Mouse (Mus musculus): ENCODE measurements around the gene Prr29.
A peak's percentile ranks its signal among the peaks of the same experiment; 100 is the strongest.
"Not testable (repeated sequence)": the region's sequence is repeated elsewhere in the genome, so short reads cannot be mapped to it uniquely, and the experiment has no call there.

Gene Prr29

GRCm38 (mm10) chr11:106365366-106365765 is at the start of gene Prr29:
TSS of gene Prr29 (plus strand) at chr11:106365472.
- no peak for DNase-seq (ENCODE audit: low spot score)

DNA sequence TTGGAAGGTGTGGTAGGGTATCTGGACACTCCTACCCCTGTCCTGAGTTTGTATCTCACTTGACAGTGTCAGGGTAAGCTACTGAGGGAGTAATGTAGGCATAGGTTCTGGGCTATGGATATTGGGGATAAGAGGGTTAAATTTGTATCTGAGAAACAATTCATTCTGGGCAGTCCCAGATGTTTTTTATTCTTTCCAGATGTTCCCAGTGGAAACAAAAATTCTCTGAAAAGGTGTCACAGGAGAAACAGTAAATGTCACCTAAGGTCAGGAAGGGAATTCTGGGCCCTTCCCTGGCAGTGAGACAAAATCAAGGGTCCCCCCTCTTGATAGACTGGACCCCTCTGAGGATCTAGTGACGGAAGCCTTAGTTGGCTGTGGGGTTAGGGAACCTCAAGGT is 48.9 kb upstream of the Prr29 start:
- DNase-seq (ENCODE audit: low spot score), result no peak

- no peak for DNase-seq (ENCODE audit: low spot score)
These were observed 47.5 kb upstream of the Prr29 start for GRCm38 (mm10) chr11:106317801-106318200.

DNA sequence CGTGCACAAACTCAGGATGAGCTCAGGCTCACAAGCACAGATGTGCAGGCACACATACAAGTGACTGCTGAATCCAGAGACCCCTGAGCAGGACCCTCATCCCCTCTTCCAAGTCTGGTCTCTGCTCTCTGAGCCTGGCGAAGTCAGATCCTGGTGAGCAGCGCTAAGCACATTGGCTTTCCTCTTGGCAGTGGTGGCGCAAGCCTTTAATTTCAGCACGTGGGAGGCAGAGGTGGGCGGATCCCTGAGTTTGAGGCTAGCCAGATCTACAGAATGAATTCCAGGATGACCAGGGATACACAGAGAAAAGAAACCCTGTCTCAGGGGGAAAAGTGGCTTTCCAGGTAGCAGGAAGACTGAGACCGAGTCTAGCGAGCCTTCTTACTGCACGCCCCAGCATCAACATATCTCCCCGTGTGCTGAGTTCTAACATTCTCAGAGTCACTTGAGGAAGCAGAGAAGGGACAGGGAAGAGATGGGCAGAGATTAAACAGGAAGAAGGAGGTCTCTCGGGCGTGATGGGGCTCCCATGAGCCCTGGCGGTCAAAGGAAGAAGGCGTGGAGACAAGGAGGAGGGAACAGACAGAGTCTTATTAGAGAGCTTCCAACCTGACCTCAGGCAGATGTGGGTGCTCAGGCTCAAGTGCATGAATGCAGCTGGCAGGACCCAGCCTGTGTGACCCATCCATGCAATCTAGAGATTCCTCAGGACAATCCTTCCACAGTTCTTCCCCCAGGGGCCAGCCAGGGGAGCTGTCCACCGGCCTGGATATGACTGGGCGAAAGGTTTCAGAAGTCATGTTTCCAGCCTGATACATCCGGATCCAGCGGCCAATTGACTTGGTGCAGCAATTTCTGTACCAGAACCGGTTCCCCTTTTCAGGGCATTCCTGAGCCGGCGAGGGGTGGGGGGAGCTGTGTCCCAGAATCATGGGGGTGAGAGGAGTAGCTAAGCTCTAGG is 46.6 kb upstream of the Prr29 start:
- no peak for DNase-seq (ENCODE audit: low spot score)

DNA sequence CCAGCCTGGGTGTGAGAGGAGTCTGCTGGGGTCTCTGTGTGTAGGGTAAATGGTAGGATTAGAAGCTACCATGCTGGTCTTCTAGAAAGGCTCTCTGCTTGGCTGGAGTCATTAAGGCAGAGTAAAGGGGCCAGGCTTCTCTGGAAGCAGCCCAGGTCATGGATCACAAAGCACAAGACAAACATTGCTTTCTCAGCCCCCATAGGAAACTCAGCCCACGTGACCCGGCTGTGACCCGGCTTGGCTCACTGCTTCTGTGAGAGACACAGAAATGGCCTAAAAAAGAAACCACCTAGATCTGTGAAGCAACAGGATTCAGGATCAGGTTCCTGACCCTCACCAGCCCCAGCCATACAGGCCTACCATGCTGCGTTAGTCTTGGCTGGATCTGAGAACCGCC is 40.4 kb upstream of the Prr29 start:
- DNase-seq (ENCODE audit: low spot score), result peak; percentile 54

DNA sequence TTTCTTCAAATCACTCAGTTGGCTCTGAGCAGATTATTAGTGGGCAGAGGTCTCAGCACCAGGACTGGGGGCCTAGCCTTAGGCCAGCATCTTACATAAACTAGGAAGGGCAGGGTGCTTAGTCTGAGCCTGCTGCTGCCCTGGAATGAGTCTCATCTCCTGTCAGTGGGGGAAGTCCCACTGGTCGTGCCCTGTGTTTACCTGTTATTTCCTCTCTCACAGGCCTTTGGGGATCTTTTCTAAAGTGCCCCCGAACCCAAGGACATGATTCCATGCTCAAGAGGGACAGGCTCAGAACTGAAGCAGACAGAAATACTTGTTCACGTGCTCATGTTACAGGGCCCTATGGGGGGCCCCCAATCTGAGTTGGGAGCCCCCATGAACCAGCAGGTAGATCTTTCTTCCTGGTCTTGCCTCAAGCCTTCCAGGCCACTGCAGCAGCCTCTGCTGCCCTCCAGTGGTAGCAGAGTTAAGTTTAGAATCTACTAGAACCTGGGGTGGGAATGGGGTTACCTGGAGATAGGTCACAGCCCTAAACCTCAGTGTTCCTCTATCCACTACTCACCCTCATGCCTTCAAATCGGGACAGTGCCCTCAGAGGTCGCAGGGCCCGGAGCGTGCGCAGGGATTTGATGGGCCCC is 39.6 kb upstream of the Prr29 start:
- peak; percentile 58 for DNase-seq (ENCODE audit: low spot score)

- DNase-seq (ENCODE audit: low spot score), result no peak
These were observed 38.8 kb upstream of the Prr29 start for GRCm38 (mm10) chr11:106326475-106326874.

- DNase-seq (ENCODE audit: low spot score), result no peak
These were observed 36.8 kb upstream of the Prr29 start for GRCm38 (mm10) chr11:106328521-106328920.

DNA sequence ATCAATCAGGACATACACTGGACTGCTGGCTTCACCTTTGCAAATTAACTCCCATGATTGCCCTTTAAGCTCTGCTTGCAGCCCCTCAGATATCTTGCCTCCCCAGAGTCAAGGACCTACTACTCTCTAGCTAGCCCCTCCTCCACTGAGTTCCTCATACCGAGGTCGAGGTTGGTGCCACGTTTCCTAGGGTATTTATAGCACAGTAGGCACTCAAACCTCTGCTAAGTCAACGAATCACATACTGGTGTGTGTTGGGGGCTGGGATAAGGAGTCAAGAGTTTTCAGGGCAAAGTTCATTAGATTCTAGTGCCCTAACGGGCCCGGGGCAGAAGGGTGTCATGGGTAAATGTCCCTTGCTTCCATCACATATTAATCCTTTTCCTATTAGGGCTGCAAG is 36.1 kb upstream of the Prr29 start:
- DNase-seq (ENCODE audit: low spot score), result no peak

GRCm38 (mm10) chr11:106329682-106330081 is 35.6 kb upstream of the Prr29 start:
- peak; percentile 46 for DNase-seq (ENCODE audit: low spot score)

DNA sequence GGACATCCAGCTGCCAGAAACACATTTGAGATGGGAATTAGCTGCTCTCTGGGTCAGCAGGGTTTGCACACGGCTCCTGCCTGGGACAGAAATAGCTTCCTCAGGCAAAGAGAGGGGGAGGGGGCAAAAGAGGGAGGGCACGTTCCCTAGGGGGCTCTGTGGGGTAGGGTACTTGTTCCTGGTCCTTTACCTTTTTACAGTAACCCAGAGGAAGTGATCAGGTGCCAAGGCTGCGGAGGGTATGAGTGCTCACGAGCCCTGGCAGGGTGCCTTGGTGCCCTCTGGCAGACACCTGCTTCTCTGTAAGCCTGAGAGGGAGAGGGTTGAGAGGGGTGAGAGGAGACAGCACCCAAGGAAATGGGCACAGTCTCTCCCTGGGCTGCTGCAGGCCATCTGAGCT is 32.8 kb upstream of the Prr29 start:
- DNase-seq (ENCODE audit: low spot score), result no peak

DNA sequence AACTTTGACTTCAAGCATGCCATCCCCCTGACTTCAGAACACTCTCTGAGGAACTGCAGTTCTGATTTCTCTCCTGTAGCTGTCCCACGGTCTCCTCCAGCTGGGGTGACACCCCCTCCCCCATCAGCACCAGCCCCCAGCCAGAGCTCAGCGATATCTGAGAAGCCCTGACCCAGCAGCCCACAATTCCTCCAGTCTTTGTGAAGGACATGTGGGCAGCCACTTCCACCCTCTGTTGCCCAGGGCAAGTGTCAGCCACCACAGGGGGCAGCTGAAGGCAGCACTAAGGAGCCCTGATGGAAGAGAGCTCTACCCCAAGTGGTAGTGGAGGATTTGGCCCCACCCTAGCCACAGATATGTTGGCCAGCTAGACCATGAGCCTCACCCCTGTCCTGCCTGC is 31.2 kb upstream of the Prr29 start:
- no peak for DNase-seq (ENCODE audit: low spot score)

GRCm38 (mm10) chr11:106338029-106338428 is 27.2 kb upstream of the Prr29 start:
- no peak for DNase-seq (ENCODE audit: low spot score)

DNA sequence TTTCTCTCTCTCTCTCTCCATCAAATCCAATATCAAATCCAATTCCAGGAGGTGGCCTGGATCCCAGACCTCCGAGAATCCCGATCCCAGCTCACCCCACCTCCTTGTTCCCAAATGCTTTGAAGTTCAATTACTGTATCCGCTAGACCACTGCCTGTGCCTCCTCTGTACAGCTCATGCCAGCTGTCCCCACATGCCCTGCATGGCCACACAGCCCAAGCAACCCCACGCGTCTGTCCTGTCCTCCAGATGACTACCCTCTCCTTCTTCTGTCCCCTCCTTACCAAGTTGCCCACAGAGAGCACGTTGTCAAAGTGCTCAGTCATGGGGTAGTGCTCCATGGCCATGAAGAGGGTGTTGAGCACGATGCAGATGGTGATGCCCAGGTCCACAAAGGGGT is 26.4 kb upstream of the Prr29 start:
- no peak for DNase-seq (ENCODE audit: low spot score)

GRCm38 (mm10) chr11:106339323-106339722 is 25.9 kb upstream of the Prr29 start:
- DNase-seq (ENCODE audit: low spot score), result not testable (repeated sequence)

DNA sequence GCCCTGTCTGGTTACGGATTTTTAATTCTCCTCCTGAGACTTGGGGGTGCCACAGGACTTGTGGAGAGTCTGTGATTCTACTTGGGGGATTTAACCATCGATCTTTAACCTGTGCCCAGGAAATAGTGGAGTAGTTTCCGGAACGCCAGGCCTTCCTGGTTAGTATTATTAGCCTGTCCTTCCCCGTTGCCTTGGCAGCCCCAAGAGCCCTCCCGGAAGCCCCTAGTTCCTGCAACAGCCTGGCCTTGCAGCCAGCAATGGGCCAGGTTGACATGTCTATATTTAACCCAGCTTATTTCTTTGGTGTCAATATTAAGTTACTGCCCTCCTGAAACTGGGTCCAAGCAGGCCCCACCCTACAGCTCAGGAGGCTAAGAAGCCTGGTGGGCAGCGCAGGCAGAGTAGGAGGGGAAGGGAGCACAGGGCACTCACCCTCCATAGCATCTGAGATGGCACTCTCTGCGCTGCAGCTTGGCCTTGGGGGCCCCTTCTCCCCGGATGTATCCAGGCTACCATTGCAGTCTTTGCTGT is 24.2 kb upstream of the Prr29 start:
- no peak for DNase-seq (ENCODE audit: low spot score)

DNA sequence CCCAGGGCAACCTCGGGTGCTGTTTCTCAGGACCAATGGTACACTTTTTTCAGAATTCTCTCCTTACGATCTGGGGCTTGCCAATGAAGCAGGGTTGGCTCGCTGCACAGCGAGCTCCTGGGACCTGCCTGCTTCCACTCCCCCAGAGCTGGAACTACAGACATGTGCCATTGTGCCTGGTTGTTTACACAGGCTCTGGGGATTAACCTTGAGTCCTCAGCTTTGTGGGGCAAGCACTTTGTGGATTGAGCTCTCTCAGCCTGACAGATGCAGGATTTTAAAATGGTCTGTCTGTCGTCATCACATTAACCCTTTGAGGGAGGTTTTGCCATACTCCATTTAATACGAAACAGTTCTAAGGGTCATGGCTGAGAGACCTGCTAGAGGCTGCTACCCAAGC is 20.4 kb upstream of the Prr29 start:
- no peak for DNase-seq (ENCODE audit: low spot score)

- DNase-seq (ENCODE audit: low spot score), result no peak
These were observed 15.5 kb upstream of the Prr29 start for GRCm38 (mm10) chr11:106349772-106350171.

GRCm38 (mm10) chr11:106350853-106351252 is 14.4 kb upstream of the Prr29 start:
- DNase-seq (ENCODE audit: low spot score), result no peak

DNA sequence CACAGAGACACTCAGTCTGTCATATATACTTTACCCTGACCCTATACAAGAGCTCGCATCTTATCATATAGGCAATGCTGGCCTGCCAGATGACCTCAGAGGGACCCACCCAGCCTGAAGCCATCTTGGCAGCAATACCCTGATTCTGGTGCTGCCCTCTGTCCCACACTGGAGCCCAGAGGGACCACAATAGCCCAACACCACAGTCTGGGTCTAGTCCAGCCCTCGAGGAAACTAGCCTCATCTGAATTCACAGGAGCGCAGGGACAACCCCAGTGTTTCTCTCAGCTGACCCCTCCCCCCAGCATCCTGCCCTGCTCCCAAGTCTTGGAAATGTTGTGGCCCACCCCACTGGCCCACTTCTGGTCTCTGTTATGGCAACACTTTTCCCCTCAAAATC is 14.0 kb upstream of the Prr29 start:
- no peak for DNase-seq (ENCODE audit: low spot score)

GRCm38 (mm10) chr11:106351941-106352340 is 13.3 kb upstream of the Prr29 start:
- no peak for DNase-seq (ENCODE audit: low spot score)

DNA sequence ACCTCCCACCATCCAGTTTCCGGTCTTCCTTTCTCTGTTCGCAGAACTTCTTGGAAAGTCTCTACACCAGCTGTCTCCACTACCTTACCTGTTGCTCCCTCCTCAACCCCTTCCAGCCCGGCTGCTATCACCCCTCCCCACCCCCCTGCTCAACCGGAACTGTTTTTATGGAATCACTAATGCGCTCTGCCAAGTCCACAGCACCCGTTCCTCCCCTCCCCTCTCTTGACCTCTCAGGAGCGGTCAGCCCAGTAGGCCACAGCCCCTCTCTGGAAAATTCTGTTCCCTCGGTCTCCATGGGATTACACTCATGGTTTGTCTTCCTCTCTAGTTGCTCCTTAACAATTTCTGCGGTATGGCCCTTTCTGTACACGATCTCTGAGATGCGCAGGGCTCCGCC is 12.1 kb upstream of the Prr29 start, which contains the start of gene Scn4a:
Gene Scn4a, minus strand, starts transcription at position 101 of the 400 bp plus-strand sequence.
- DNase-seq (ENCODE audit: low spot score), result no peak

- no peak for DNase-seq (ENCODE audit: low spot score)
These were observed 11.1 kb upstream of the Prr29 start for GRCm38 (mm10) chr11:106354181-106354580.

Measured in spleen, adult 12 weeks (tissue).